Mouse (Mus musculus): ENCODE measurements around the gene Notch3. TPM values are rescaled to one million over a fixed set of nuclear protein-coding genes. Genes with fewer than 3 reads are reported as not detected.

The Notch3 gene
- polyA plus RNA-seq, 1 experiment from 2014 or later, result 8.0 TPM

DNA sequence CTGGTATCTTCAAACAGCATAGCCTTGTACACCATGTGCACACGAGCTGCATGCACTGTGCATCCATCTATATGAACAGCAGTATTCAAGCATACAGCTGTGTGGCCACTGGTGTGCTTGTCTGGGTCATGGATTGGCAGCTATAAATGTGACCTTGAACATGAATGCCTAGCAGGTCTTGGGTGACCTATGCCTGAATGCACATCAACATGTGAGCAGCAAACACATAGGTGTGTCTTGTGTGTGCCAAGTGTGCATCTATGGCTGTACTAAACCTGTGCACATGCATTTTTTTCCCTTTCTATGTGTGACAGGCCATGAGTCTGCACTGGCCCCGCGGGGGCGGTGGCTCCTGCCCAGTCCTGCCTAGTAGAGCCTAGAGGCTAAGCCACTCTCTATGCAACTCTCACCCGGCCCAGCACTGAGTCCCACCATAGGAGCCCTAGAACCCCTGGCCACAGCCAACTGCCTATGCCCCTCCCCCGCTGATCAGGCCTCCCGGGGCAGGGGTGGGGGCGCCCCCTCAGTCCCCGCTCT, 1.3 kb downstream of the Notch3 start:
- peaks cover 46% of the 10 kb centered on the region for H3K4me1 ChIP-seq (replicated peaks)
- H3K36me3 ChIP-seq, result no peaks in the 10 kb centered on the region
- peak; percentile 65 for ATAC-seq (ENCODE audit: insufficient number of reproducible peaks, low FRiP score)
- H3K4me2 ChIP-seq, result peak overlapping the region; percentile 83
- peak overlapping the region; percentile 75 for H3K4me3 ChIP-seq
- 5% methylated on average over 9 of the region's 9 CpGs for WGBS
- H3K9ac ChIP-seq, result peak overlapping the region; percentile 82
- no peaks in the 10 kb centered on the region for H3K9me3 ChIP-seq (replicated peaks)
- peaks cover 10% of the 10 kb centered on the region for H3K27me3 ChIP-seq (replicated peaks)
- peak overlapping the region; percentile 80 for H3K27ac ChIP-seq (ENCODE audit: poor library complexity, severe bottlenecking)

DNA sequence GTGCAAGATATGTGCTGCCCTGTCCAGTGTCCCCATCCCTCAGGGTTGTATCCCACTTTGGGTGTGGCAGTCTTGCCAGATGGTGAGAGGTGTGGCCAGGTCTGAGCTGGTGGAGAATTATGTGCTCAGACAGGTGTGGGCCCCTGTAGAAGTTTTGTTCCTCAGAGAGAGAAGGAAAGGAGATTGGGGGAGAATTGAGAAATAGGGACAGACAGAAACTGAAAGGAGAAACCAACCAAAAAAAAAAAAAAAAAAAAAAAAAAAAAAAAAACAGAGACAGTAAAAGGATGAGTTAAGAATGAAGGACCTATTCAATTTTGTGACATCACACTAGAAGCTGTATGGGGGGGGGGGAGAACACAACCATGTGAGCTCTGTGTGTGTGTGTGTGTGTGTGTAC, 1.9 kb downstream of the Notch3 start:
- peaks cover 43% of the 10 kb centered on the region for H3K4me1 ChIP-seq (replicated peaks)
- H3K27me3 ChIP-seq (replicated peaks), result peaks cover 10% of the 10 kb centered on the region
- H3K36me3 ChIP-seq, result no peaks in the 10 kb centered on the region
- H3K4me2 ChIP-seq, result no peak overlapping the region
- no peak for ATAC-seq (ENCODE audit: insufficient number of reproducible peaks, low FRiP score)
- H3K9ac ChIP-seq, result no peak overlapping the region
- H3K4me3 ChIP-seq, result no peak overlapping the region
- no peaks in the 10 kb centered on the region for H3K9me3 ChIP-seq (replicated peaks)
- H3K27ac ChIP-seq (ENCODE audit: poor library complexity, severe bottlenecking), result no peak overlapping the region

DNA sequence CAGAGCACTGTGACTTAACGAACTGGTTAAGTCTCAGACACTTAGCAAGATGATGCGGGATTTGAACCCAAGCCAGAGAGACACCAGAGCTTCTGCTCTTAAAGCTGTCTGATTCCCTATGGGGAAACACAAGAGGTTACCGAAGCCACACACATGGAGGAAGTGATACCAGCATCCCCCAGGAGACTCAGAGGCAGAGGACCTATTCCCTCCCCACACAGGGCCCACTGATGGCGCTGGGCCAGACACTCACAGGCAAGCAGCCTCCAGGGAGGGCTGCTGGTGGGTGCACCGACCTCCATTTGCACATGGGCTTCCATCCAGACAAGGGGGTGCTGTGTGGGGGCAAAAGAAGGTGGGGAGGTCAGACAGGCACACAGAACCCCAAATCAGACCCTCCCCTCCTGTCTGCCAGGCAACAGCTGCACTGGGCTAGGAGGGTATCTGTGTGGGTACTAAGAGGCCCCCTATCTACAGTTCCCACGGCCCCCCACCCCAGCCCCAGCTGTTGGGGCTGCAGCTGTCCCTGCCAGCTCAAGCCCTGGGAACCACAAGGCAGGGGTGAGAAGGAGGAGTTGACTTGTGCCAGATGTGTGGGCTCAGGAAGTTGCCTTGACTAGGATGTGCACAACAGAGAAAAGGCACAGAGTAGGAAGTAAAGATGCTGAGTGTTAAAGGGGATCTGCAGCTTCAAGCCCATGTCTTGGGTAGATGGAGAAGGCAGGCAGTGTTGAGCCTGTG, 2.6 kb downstream of the Notch3 start:
- H3K27ac ChIP-seq (ENCODE audit: poor library complexity, severe bottlenecking), result no peak overlapping the region
- 60% methylated on average over 6 of the region's 6 CpGs for WGBS

GRCm38 (mm10) chr17:32162112-32162850, 4.4 kb downstream of the Notch3 start:
- H3K36me3 ChIP-seq, result peaks cover 12% of the 10 kb centered on the region; the same call in 1 of the 2 replicates
- peaks cover 38% of the 10 kb centered on the region for H3K4me1 ChIP-seq (replicated peaks)
- H3K4me3 ChIP-seq, result peak overlapping the region; percentile 54
- 0 out of 2 replicates have a peak, but pooled peaks have one; percentile 7 for ATAC-seq (ENCODE audit: insufficient number of reproducible peaks, low FRiP score)
- H3K27ac ChIP-seq (ENCODE audit: poor library complexity, severe bottlenecking), result no peak overlapping the region
- peak overlapping the region; percentile 33 for H3K9ac ChIP-seq
- peaks cover 10% of the 10 kb centered on the region for H3K27me3 ChIP-seq (replicated peaks)
- H3K4me2 ChIP-seq, result peak overlapping the region; percentile 91
- H3K9me3 ChIP-seq (replicated peaks), result no peaks in the 10 kb centered on the region
- 3% methylated on average over 58 of the region's 58 CpGs for WGBS

More for the DNA sequence above, 2.6 kb downstream of the Notch3 start:
- Histone ChIP-seq H3K4me2 (no peak overlapping the region), H3K9ac (no peak overlapping the region), H3K4me3 (no peak overlapping the region), H3K36me3 (no peaks in the 10 kb centered on the region), H3K27me3 (replicated peaks) (peaks cover 10% of the 10 kb centered on the region), H3K4me1 (replicated peaks) (peaks cover 39% of the 10 kb centered on the region), H3K9me3 (replicated peaks) (no peaks in the 10 kb centered on the region)
- no peak for ATAC-seq (ENCODE audit: insufficient number of reproducible peaks, low FRiP score)

GRCm38 (mm10) chr17:32160882-32161281, 5.8 kb downstream of the Notch3 start:
- 69% methylated on average over 4 of the region's 4 CpGs for WGBS
- no peak for ATAC-seq (ENCODE audit: insufficient number of reproducible peaks, low FRiP score)
- H3K36me3 ChIP-seq, result peaks cover 17% of the 10 kb centered on the region; the same call in 1 of the 2 replicates
- H3K4me1 ChIP-seq (replicated peaks), result peaks cover 33% of the 10 kb centered on the region
- no peak overlapping the region for H3K27ac ChIP-seq (ENCODE audit: poor library complexity, severe bottlenecking)
- no peak overlapping the region for H3K4me2 ChIP-seq
- no peak overlapping the region for H3K4me3 ChIP-seq
- peaks cover 10% of the 10 kb centered on the region for H3K27me3 ChIP-seq (replicated peaks)
- no peak overlapping the region for H3K9ac ChIP-seq
- no peaks in the 10 kb centered on the region for H3K9me3 ChIP-seq (replicated peaks)

GRCm38 (mm10) chr17:32158841-32159240, 7.8 kb downstream of the Notch3 start:
- WGBS, result 83% methylated on average over 13 of the region's 13 CpGs
- Histone ChIP-seq H3K4me3 (no peak overlapping the region), H3K27ac (ENCODE audit: poor library complexity, severe bottlenecking) (no peak overlapping the region), H3K4me1 (replicated peaks) (peaks cover 20% of the 10 kb centered on the region), H3K36me3 (peaks cover 37% of the 10 kb centered on the region), H3K9ac (no peak overlapping the region), H3K4me2 (no peak overlapping the region), H3K9me3 (replicated peaks) (no peaks in the 10 kb centered on the region), H3K27me3 (replicated peaks) (peaks cover 10% of the 10 kb centered on the region; the same call in 1 of the 2 replicates)
- ATAC-seq (ENCODE audit: insufficient number of reproducible peaks, low FRiP score), result no peak

DNA sequence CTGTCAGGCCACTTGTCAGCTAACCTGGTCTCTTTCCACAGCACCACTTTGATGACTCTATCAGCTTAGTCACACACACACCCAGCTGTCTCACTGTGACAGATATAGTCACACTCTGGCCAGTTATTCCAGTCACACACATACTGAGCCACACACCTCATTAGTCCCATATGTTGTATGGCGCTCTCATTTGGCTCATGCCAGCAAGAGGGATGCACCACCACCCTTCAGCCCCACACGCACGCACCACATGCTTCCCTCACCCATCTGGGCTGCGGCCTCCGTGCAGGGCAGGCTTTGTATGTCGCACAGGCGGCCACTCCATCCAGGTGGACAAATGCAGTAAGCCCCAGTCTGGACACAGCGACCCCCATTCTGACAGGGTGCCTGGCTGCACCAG, 19.9 kb downstream of the Notch3 start:
- H3K9ac ChIP-seq, result no peak overlapping the region
- H3K4me3 ChIP-seq, result no peak overlapping the region
- peaks cover 74% of the 10 kb centered on the region for H3K36me3 ChIP-seq
- ATAC-seq (ENCODE audit: insufficient number of reproducible peaks, low FRiP score), result no peak
- H3K4me1 ChIP-seq (replicated peaks), result peaks cover 8% of the 10 kb centered on the region
- 92% methylated on average over 8 of the region's 8 CpGs for WGBS
- H3K27ac ChIP-seq (ENCODE audit: poor library complexity, severe bottlenecking), result no peak overlapping the region
- H3K4me2 ChIP-seq, result no peak overlapping the region
- H3K9me3 ChIP-seq (replicated peaks), result no peaks in the 10 kb centered on the region
- no peaks in the 10 kb centered on the region for H3K27me3 ChIP-seq (replicated peaks)

- no peak overlapping the region for H3K27ac ChIP-seq (ENCODE audit: poor library complexity, severe bottlenecking)
- 24% methylated on average over 39 of the region's 39 CpGs for WGBS
- H3K9ac ChIP-seq, result peak overlapping the region; percentile 66
- peak; percentile 71 for ATAC-seq (ENCODE audit: insufficient number of reproducible peaks, low FRiP score)
- peaks cover 82% of the 10 kb centered on the region for H3K36me3 ChIP-seq
- H3K4me2 ChIP-seq, result peak overlapping the region; percentile 73
- peaks cover 8% of the 10 kb centered on the region for H3K4me1 ChIP-seq (replicated peaks)
- no peaks in the 10 kb centered on the region for H3K27me3 ChIP-seq (replicated peaks)
- peak overlapping the region; percentile 36 for H3K4me3 ChIP-seq
- H3K9me3 ChIP-seq (replicated peaks), result no peaks in the 10 kb centered on the region
These were observed 23.5 kb downstream of the Notch3 start for GRCm38 (mm10) chr17:32142907-32143854.

- no peak for ATAC-seq (ENCODE audit: insufficient number of reproducible peaks, low FRiP score)
- H3K4me3 ChIP-seq, result no peak overlapping the region
- WGBS, result 94% methylated on average over 1 of the region's 1 CpGs
- peaks cover 8% of the 10 kb centered on the region for H3K4me1 ChIP-seq (replicated peaks)
- no peak overlapping the region for H3K27ac ChIP-seq (ENCODE audit: poor library complexity, severe bottlenecking)
- no peaks in the 10 kb centered on the region for H3K9me3 ChIP-seq (replicated peaks)
- H3K4me2 ChIP-seq, result no peak overlapping the region
- peaks cover 86% of the 10 kb centered on the region for H3K36me3 ChIP-seq
- H3K9ac ChIP-seq, result no peak overlapping the region
- no peaks in the 10 kb centered on the region for H3K27me3 ChIP-seq (replicated peaks)
These were observed 24.4 kb downstream of the Notch3 start for GRCm38 (mm10) chr17:32142234-32142633.

- no peaks in the 10 kb centered on the region for H3K27me3 ChIP-seq (replicated peaks)
- no peak overlapping the region for H3K4me2 ChIP-seq
- WGBS, result 93% methylated on average over 16 of the region's 16 CpGs
- peak; percentile 11; the same call in 1 of the 2 replicates for ATAC-seq (ENCODE audit: insufficient number of reproducible peaks, low FRiP score)
- H3K9me3 ChIP-seq (replicated peaks), result no peaks in the 10 kb centered on the region
- no peak overlapping the region for H3K9ac ChIP-seq
- no peaks in the 10 kb centered on the region for H3K4me1 ChIP-seq (replicated peaks)
- no peak overlapping the region for H3K27ac ChIP-seq (ENCODE audit: poor library complexity, severe bottlenecking)
- no peak overlapping the region for H3K4me3 ChIP-seq
- peaks cover 85% of the 10 kb centered on the region for H3K36me3 ChIP-seq
These were observed 33.3 kb downstream of the Notch3 start for GRCm38 (mm10) chr17:32133375-32133774.

All from heart, embryonic 12.5 days (tissue).